In the genomic region with DNA sequence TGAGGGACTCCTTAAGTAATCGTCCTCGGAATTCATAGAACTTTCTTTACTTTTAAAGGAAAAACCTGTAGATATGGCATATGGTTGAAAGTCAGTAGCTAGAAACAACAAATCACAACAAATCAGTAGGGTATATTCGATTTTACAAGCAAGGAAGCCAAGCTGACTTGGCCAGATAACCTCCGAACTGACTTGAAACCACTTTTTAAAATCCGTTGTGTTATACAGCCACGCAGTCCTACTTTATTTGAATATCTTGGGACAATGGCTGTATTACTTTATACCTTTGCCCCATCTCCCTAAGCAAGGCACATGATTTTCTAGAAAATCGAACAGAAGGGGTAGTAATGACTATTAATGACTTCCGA, we compare ENCODE assay signal across 8 mouse cellular contexts. TPM values are rescaled to one million over a fixed set of nuclear protein-coding genes. Genes with fewer than 3 reads are reported as not detected.
DNase-seq lines count a peak whose midpoint lies in the region; ATAC-seq lines count a peak whose summit lies in the region.

No protein-coding gene starts in this region.

- peaks cover 19% of the 10 kb centered on the region for H3K36me3 ChIP-seq in kidney, embryonic 16.5 days (ENCODE audit: insufficient read depth, low read length)
- peaks cover 30% of the 10 kb centered on the region for H3K36me3 ChIP-seq in embryonic facial prominence, embryonic 14.5 days (ENCODE audit: control insufficient read depth, insufficient read depth, low read length)
- H3K36me3 ChIP-seq in intestine, embryonic 15.5 days: 0 out of 2 replicates have a peak, but pooled peaks cover 5% of the 10 kb centered on the region
- peaks cover under 1% of the 10 kb centered on the region; the same call in 1 of the 2 replicates for H3K36me3 ChIP-seq in midbrain, embryonic 16.5 days (ENCODE audit: control insufficient read depth, insufficient read depth, low read length)

- no peak overlapping the region for H3K9ac ChIP-seq in kidney, embryonic 16.5 days (replicated peaks; ENCODE audit: low read length)
- no peak overlapping the region for H3K9ac ChIP-seq in embryonic facial prominence, embryonic 14.5 days (ENCODE audit: low read depth, low read length)
- H3K9ac ChIP-seq in intestine, embryonic 15.5 days: no peak overlapping the region
- no peak overlapping the region for H3K9ac ChIP-seq in midbrain, embryonic 16.5 days (ENCODE audit: low read depth, low read length)

- no peak for ATAC-seq in kidney, embryonic 16.5 days (ENCODE audit: low FRiP score, low TSS enrichment)
- ATAC-seq in embryonic facial prominence, embryonic 14.5 days (ENCODE audit: low read depth): no peak
- ATAC-seq in intestine, embryonic 15.5 days: no peak
- ATAC-seq in midbrain, embryonic 16.5 days: no peak

- H3K27me3 ChIP-seq in kidney, embryonic 16.5 days (ENCODE audit: insufficient read depth, low read length): no peaks in the 10 kb centered on the region
- no peaks in the 10 kb centered on the region for H3K27me3 ChIP-seq in embryonic facial prominence, embryonic 14.5 days (replicated peaks; ENCODE audit: control insufficient read depth, insufficient read depth, low read length)
- H3K27me3 ChIP-seq in intestine, embryonic 15.5 days (replicated peaks): no peaks in the 10 kb centered on the region
- H3K27me3 ChIP-seq in midbrain, embryonic 16.5 days (ENCODE audit: control insufficient read depth, insufficient read depth, low read depth, low read length): no peaks in the 10 kb centered on the region

- H3K9me3 ChIP-seq in kidney, embryonic 16.5 days (ENCODE audit: low read length): no peaks in the 10 kb centered on the region
- H3K9me3 ChIP-seq in embryonic facial prominence, embryonic 14.5 days (ENCODE audit: control insufficient read depth, low read length): no peaks in the 10 kb centered on the region
- H3K9me3 ChIP-seq in intestine, embryonic 15.5 days: no peaks in the 10 kb centered on the region
- no peaks in the 10 kb centered on the region for H3K9me3 ChIP-seq in midbrain, embryonic 16.5 days (replicated peaks; ENCODE audit: control insufficient read depth, low read length, poor library complexity, severe bottlenecking)

- intact Hi-C loops in left cerebral cortex, postnatal 10 days (cut with DNase I): loop anchor here (5.0 kb wide), 1 partner anchor 323 kb away; no protein-coding TSS in a partner anchor

- peak overlapping the region; percentile 82 for H3K4me3 ChIP-seq in kidney, embryonic 16.5 days (ENCODE audit: low read length)
- H3K4me3 ChIP-seq in embryonic facial prominence, embryonic 14.5 days (ENCODE audit: low read depth, low read length): peak overlapping the region; percentile 78
- H3K4me3 ChIP-seq in intestine, embryonic 15.5 days (replicated peaks): 0 out of 2 replicates have a peak overlapping the region, but pooled peaks have one; percentile 85
- peak overlapping the region; percentile 92; the same call in 1 of the 2 replicates for H3K4me3 ChIP-seq in midbrain, embryonic 16.5 days (ENCODE audit: low read depth, low read length)

- peaks cover 13% of the 10 kb centered on the region for H3K4me1 ChIP-seq in kidney, embryonic 16.5 days (ENCODE audit: insufficient read depth, low read length)
- peaks cover 12% of the 10 kb centered on the region for H3K4me1 ChIP-seq in embryonic facial prominence, embryonic 14.5 days (ENCODE audit: control insufficient read depth, insufficient read depth, low read length)
- peaks cover 8% of the 10 kb centered on the region for H3K4me1 ChIP-seq in intestine, embryonic 15.5 days (replicated peaks)
- peaks cover 22% of the 10 kb centered on the region for H3K4me1 ChIP-seq in midbrain, embryonic 16.5 days (ENCODE audit: control insufficient read depth, insufficient read depth, low read length)

- peak overlapping the region; percentile 69 for H3K4me2 ChIP-seq in kidney, embryonic 16.5 days (replicated peaks; ENCODE audit: low read depth, low read length)
- H3K4me2 ChIP-seq in embryonic facial prominence, embryonic 14.5 days (ENCODE audit: low read depth, low read length): peak overlapping the region; percentile 7; the same call in 1 of the 2 replicates
- no peak overlapping the region for H3K4me2 ChIP-seq in intestine, embryonic 15.5 days (replicated peaks)
- H3K4me2 ChIP-seq in midbrain, embryonic 16.5 days (ENCODE audit: low read length): no peak overlapping the region

- DNase-seq in kidney, adult 8-10 months: no peak
- DNase-seq in embryonic facial prominence, embryonic 14.5 days (ENCODE audit: low spot score): no peak
- DNase-seq in adrenal gland, postnatal 36 days: no peak
- DNase-seq in left cerebral cortex, postnatal 10 days (ENCODE audit: extremely low spot score in 1 of 2, low spot score in 2 of 2): no peak
- no peak for DNase-seq in spleen, adult 18-20 months

- no peak overlapping the region for H3K27ac ChIP-seq in kidney, embryonic 16.5 days (ENCODE audit: low read length)
- no peak overlapping the region for H3K27ac ChIP-seq in embryonic facial prominence, embryonic 14.5 days (replicated peaks; ENCODE audit: low read depth, low read length)
- H3K27ac ChIP-seq in intestine, embryonic 15.5 days: no peak overlapping the region
- H3K27ac ChIP-seq in midbrain, embryonic 16.5 days (ENCODE audit: low read length): no peak overlapping the region

- WGBS in kidney, embryonic 16.5 days: 47% methylated on average over 8 of the region's 8 CpGs
- WGBS in embryonic facial prominence, embryonic 14.5 days: 46% methylated on average over 8 of the region's 8 CpGs
- 42% methylated on average over 8 of the region's 8 CpGs for WGBS in intestine, embryonic 15.5 days
- 50% methylated on average over 8 of the region's 8 CpGs for WGBS in midbrain, embryonic 16.5 days

RNA-seq across cellular contexts. Expression of a gene that starts 0.4 kb away (rescaled TPM):
- 88.5 and 88.7 TPM in 2 replicates for polyA plus RNA-seq in kidney, embryonic 16.5 days (2015; fragmentation: Nextera tagmentation; extraction: Ambion mirVana)
- polyA plus RNA-seq in embryonic facial prominence, embryonic 14.5 days (2014; fragmentation: Nextera tagmentation; extraction: Ambion mirVana): 42.7 and 42.8 TPM in 2 replicates
- 74.4 and 74.8 TPM in 2 replicates for polyA plus RNA-seq in intestine, embryonic 15.5 days (2015; fragmentation: Nextera tagmentation; extraction: Ambion mirVana)
- polyA plus RNA-seq in midbrain, embryonic 16.5 days (2015; fragmentation: Nextera tagmentation; extraction: Ambion mirVana): 67.8 and 73.1 TPM in 2 replicates
- total RNA-seq in adrenal gland, postnatal 36 days (2021): 10 to 100 TPM; 28.5 to 35.5 TPM
- total RNA-seq in left cerebral cortex, postnatal 10 days (2021): 10 to 100 TPM; 32.7 to 38.0 TPM

RNA-seq across cellular contexts. Expression of a gene that starts 11.0 kb away (rescaled TPM):
- 44.8 and 50.0 TPM in 2 replicates for polyA plus RNA-seq in kidney, embryonic 16.5 days (2015; fragmentation: Nextera tagmentation; extraction: Ambion mirVana)
- polyA plus RNA-seq in embryonic facial prominence, embryonic 14.5 days (2014; fragmentation: Nextera tagmentation; extraction: Ambion mirVana): 77.8 and 112 TPM in 2 replicates
- 37.0 and 39.2 TPM in 2 replicates for polyA plus RNA-seq in intestine, embryonic 15.5 days (2015; fragmentation: Nextera tagmentation; extraction: Ambion mirVana)
- 39.0 and 42.7 TPM in 2 replicates for polyA plus RNA-seq in midbrain, embryonic 16.5 days (2015; fragmentation: Nextera tagmentation; extraction: Ambion mirVana)
- 10 to 100 TPM; 32.3 to 43.3 TPM for total RNA-seq in adrenal gland, postnatal 36 days (2021)
- total RNA-seq in left cerebral cortex, postnatal 10 days (2021): 10 to 100 TPM; 34.8 to 36.1 TPM

RNA-seq across cellular contexts. Expression of a gene that starts 22.2 kb away (rescaled TPM):
- polyA plus RNA-seq in kidney, embryonic 16.5 days (2015; fragmentation: Nextera tagmentation; extraction: Ambion mirVana): 11.1 and 12.6 TPM in 2 replicates
- polyA plus RNA-seq in embryonic facial prominence, embryonic 14.5 days (2014; fragmentation: Nextera tagmentation; extraction: Ambion mirVana): 17.9 and 19.7 TPM in 2 replicates
- polyA plus RNA-seq in intestine, embryonic 15.5 days (2015; fragmentation: Nextera tagmentation; extraction: Ambion mirVana): 14.4 and 18.2 TPM in 2 replicates
- 5.3 and 7.1 TPM in 2 replicates for polyA plus RNA-seq in midbrain, embryonic 16.5 days (2015; fragmentation: Nextera tagmentation; extraction: Ambion mirVana)
- 1 to 10 TPM; 4.5 to 6.1 TPM for total RNA-seq in adrenal gland, postnatal 36 days (2021)
- total RNA-seq in left cerebral cortex, postnatal 10 days (2021): 1 to 10 TPM; 3.0 to 3.4 TPM

Comparison
In these comparisons a context has a peak if more than half of its experiments do, and no peak if none do; other contexts are left out.
1. H3K4me2 ChIP-seq: peak in kidney, embryonic 16.5 days (single experiment) and embryonic facial prominence, embryonic 14.5 days (single experiment); none in intestine, embryonic 15.5 days (single experiment) and midbrain, embryonic 16.5 days (single experiment).
2. Peak in every context shown above with its lines, with median percentiles within 50 percentile points of each other: H3K4me3 ChIP-seq.